Mouse (Mus musculus): ENCODE data around the gene Myh14. TPM values are rescaled to one million over a fixed set of nuclear protein-coding genes. Genes with fewer than 3 reads are reported as not detected.

Myh14 gene
- polyA plus RNA-seq, 1 experiment from 2014 or later: 11.8 TPM

GRCm38 (mm10) chr7:44572213-44572701 lies 98.4 kb downstream of the Myh14 start, which contains the start of gene Napsa:
Gene Napsa (plus strand): TSS chr7:44572380.
- 30% methylated on average over 7 of the region's 7 CpGs for WGBS
- no peak for ATAC-seq (ENCODE audit: insufficient number of reproducible peaks, insufficient read depth, low FRiP score, low TSS enrichment, low read depth)
- no peaks in the 10 kb centered on the region for H3K36me3 ChIP-seq
- H3K9me3 ChIP-seq: no peaks in the 10 kb centered on the region
- H3K4me3 ChIP-seq: no peak within 1 kb of the TSS
- no peak within 1 kb of the TSS for H3K27ac ChIP-seq
- H3K4me1 ChIP-seq: no peaks in the 10 kb centered on the region
- no peak within 1 kb of the TSS for H3K9ac ChIP-seq
- no peak within 1 kb of the TSS for H3K4me2 ChIP-seq
- no peaks in the 10 kb centered on the region for H3K27me3 ChIP-seq

GRCm38 (mm10) chr7:44571811-44572210 lies 98.8 kb downstream of the Myh14 start:
- Histone ChIP-seq H3K4me3 (no peak overlapping the region), H3K4me2 (no peak overlapping the region), H3K27me3 (no peaks in the 10 kb centered on the region), H3K4me1 (no peaks in the 10 kb centered on the region), H3K9me3 (no peaks in the 10 kb centered on the region), H3K27ac (no peak overlapping the region), H3K9ac (no peak overlapping the region), H3K36me3 (no peaks in the 10 kb centered on the region)
- WGBS: 32% methylated on average over 4 of the region's 4 CpGs
- ATAC-seq (ENCODE audit: insufficient number of reproducible peaks, insufficient read depth, low FRiP score, low TSS enrichment, low read depth): no peak

GRCm38 (mm10) chr7:44570989-44571388 lies 99.7 kb downstream of the Myh14 start:
- no peaks in the 10 kb centered on the region for H3K36me3 ChIP-seq
- no peak overlapping the region for H3K27ac ChIP-seq
- H3K9me3 ChIP-seq: no peaks in the 10 kb centered on the region
- H3K9ac ChIP-seq: no peak overlapping the region
- H3K27me3 ChIP-seq: no peaks in the 10 kb centered on the region
- WGBS: 77% methylated on average over 6 of the region's 6 CpGs
- H3K4me2 ChIP-seq: no peak overlapping the region
- H3K4me3 ChIP-seq: no peak overlapping the region
- no peak for ATAC-seq (ENCODE audit: insufficient number of reproducible peaks, insufficient read depth, low FRiP score, low TSS enrichment, low read depth)
- no peaks in the 10 kb centered on the region for H3K4me1 ChIP-seq

- H3K9me3 ChIP-seq: no peaks in the 10 kb centered on the region
- no peak overlapping the region for H3K4me2 ChIP-seq
- ATAC-seq (ENCODE audit: insufficient number of reproducible peaks, insufficient read depth, low FRiP score, low TSS enrichment, low read depth): no peak
- H3K36me3 ChIP-seq: no peaks in the 10 kb centered on the region
- no peaks in the 10 kb centered on the region for H3K27me3 ChIP-seq
- H3K4me3 ChIP-seq: no peak overlapping the region
- H3K9ac ChIP-seq: no peak overlapping the region
- WGBS: 69% methylated on average over 9 of the region's 9 CpGs
- H3K27ac ChIP-seq: no peak overlapping the region
- H3K4me1 ChIP-seq: no peaks in the 10 kb centered on the region
Observed at GRCm38 (mm10) chr7:44568803-44569202, 101.8 kb downstream of the Myh14 start.

GRCm38 (mm10) chr7:44565414-44565813 lies 105.2 kb downstream of the Myh14 start:
- no peak overlapping the region for H3K27ac ChIP-seq
- H3K9ac ChIP-seq: no peak overlapping the region
- H3K4me1 ChIP-seq: no peaks in the 10 kb centered on the region
- ATAC-seq (ENCODE audit: insufficient number of reproducible peaks, insufficient read depth, low FRiP score, low TSS enrichment, low read depth): no peak
- H3K4me2 ChIP-seq: no peak overlapping the region
- no peak overlapping the region for H3K4me3 ChIP-seq
- no peaks in the 10 kb centered on the region for H3K27me3 ChIP-seq
- 72% methylated on average over 6 of the region's 6 CpGs for WGBS
- no peaks in the 10 kb centered on the region for H3K9me3 ChIP-seq
- no peaks in the 10 kb centered on the region for H3K36me3 ChIP-seq

- ATAC-seq (ENCODE audit: insufficient number of reproducible peaks, insufficient read depth, low FRiP score, low TSS enrichment, low read depth): no peak
- no peak overlapping the region for H3K27ac ChIP-seq
- no peaks in the 10 kb centered on the region for H3K9me3 ChIP-seq
- H3K36me3 ChIP-seq: no peaks in the 10 kb centered on the region
- no peak overlapping the region for H3K9ac ChIP-seq
- 78% methylated on average over 10 of the region's 10 CpGs for WGBS
- H3K4me1 ChIP-seq: no peaks in the 10 kb centered on the region
- no peak overlapping the region for H3K4me3 ChIP-seq
- no peaks in the 10 kb centered on the region for H3K27me3 ChIP-seq
- H3K4me2 ChIP-seq: no peak overlapping the region
Observed at GRCm38 (mm10) chr7:44564486-44564885, 106.2 kb downstream of the Myh14 start.

GRCm38 (mm10) chr7:44563284-44563683 lies 107.4 kb downstream of the Myh14 start:
- H3K9me3 ChIP-seq: no peaks in the 10 kb centered on the region
- no peak overlapping the region for H3K4me2 ChIP-seq
- no peak overlapping the region for H3K9ac ChIP-seq
- no peaks in the 10 kb centered on the region for H3K27me3 ChIP-seq
- ATAC-seq (ENCODE audit: insufficient number of reproducible peaks, insufficient read depth, low FRiP score, low TSS enrichment, low read depth): no peak
- 47% methylated on average over 8 of the region's 8 CpGs for WGBS
- H3K36me3 ChIP-seq: no peaks in the 10 kb centered on the region
- H3K4me1 ChIP-seq: no peaks in the 10 kb centered on the region
- H3K4me3 ChIP-seq: no peak overlapping the region
- no peak overlapping the region for H3K27ac ChIP-seq

GRCm38 (mm10) chr7:44560435-44561400 lies 109.9 kb downstream of the Myh14 start:
- Histone ChIP-seq H3K4me2 (no peak overlapping the region), H3K27ac (no peak overlapping the region), H3K9me3 (no peaks in the 10 kb centered on the region), H3K27me3 (no peaks in the 10 kb centered on the region), H3K9ac (no peak overlapping the region), H3K4me1 (no peaks in the 10 kb centered on the region), H3K4me3 (no peak overlapping the region), H3K36me3 (no peaks in the 10 kb centered on the region)
- no peak for ATAC-seq (ENCODE audit: insufficient number of reproducible peaks, insufficient read depth, low FRiP score, low TSS enrichment, low read depth)
- WGBS: 54% methylated on average over 18 of the region's 18 CpGs

- H3K4me3 ChIP-seq: no peak overlapping the region
Observed at GRCm38 (mm10) chr7:44557629-44558028, 113.0 kb downstream of the Myh14 start.

More at GRCm38 (mm10) chr7:44557629-44558028, 113.0 kb downstream of the Myh14 start:
- H3K9me3 ChIP-seq: no peaks in the 10 kb centered on the region
- WGBS: 64% methylated on average over 2 of the region's 2 CpGs
- no peak overlapping the region for H3K27ac ChIP-seq
- ATAC-seq (ENCODE audit: insufficient number of reproducible peaks, insufficient read depth, low FRiP score, low TSS enrichment, low read depth): no peak
- no peak overlapping the region for H3K9ac ChIP-seq
- H3K36me3 ChIP-seq: no peaks in the 10 kb centered on the region
- no peak overlapping the region for H3K4me2 ChIP-seq
- peaks cover 7% of the 10 kb centered on the region for H3K4me1 ChIP-seq
- H3K27me3 ChIP-seq: no peaks in the 10 kb centered on the region

Other genes with a start within 250 kb of the Myh14 start
- gene Lrrc4b, start 241.8 kb downstream of the Myh14 start, polyA plus RNA-seq (2015; fragmentation: Nextera tagmentation; extraction: Ambion mirVana): 1.5 and 1.6 TPM in 2 replicates
- gene Aspdh, start 205.5 kb downstream of the Myh14 start, polyA plus RNA-seq (2015; fragmentation: Nextera tagmentation; extraction: Ambion mirVana): 0.69 and 2.2 TPM in 2 replicates
- 93.6 and 106 TPM in 2 replicates for gene Josd2, start 202.9 kb downstream of the Myh14 start, polyA plus RNA-seq (2015; fragmentation: Nextera tagmentation; extraction: Ambion mirVana)
- 126 and 129 TPM in 2 replicates for gene Emc10, start 174.3 kb downstream of the Myh14 start, polyA plus RNA-seq (2015; fragmentation: Nextera tagmentation; extraction: Ambion mirVana)
- 19.9 and 22.4 TPM in 2 replicates for gene Fam71e1, start 174.3 kb downstream of the Myh14 start, polyA plus RNA-seq (2015; fragmentation: Nextera tagmentation; extraction: Ambion mirVana)
- 0.13 and 0.14 TPM in 2 replicates for gene Mybpc2, start 146.2 kb downstream of the Myh14 start, polyA plus RNA-seq (2015; fragmentation: Nextera tagmentation; extraction: Ambion mirVana)
- 0.60 and 0.94 TPM in 2 replicates for gene Spib, start 138.8 kb downstream of the Myh14 start, polyA plus RNA-seq (2015; fragmentation: Nextera tagmentation; extraction: Ambion mirVana)
- 94.4 and 104 TPM in 2 replicates for gene Pold1, start 122.0 kb downstream of the Myh14 start, polyA plus RNA-seq (2015; fragmentation: Nextera tagmentation; extraction: Ambion mirVana)
- 72.3 and 80.1 TPM in 2 replicates for gene Nr1h2, start 116.9 kb downstream of the Myh14 start, polyA plus RNA-seq (2015; fragmentation: Nextera tagmentation; extraction: Ambion mirVana)
- gene Napsa, start 98.5 kb downstream of the Myh14 start, polyA plus RNA-seq (2015; fragmentation: Nextera tagmentation; extraction: Ambion mirVana): 1.1 and 1.8 TPM in 2 replicates
- gene Kcnc3, start 80.2 kb downstream of the Myh14 start, polyA plus RNA-seq (2015; fragmentation: Nextera tagmentation; extraction: Ambion mirVana): 0.72 and 1.8 TPM in 2 replicates
- not detected in 2 replicates for gene Izumo2, start 37.9 kb upstream of the Myh14 start, polyA plus RNA-seq (2015; fragmentation: Nextera tagmentation; extraction: Ambion mirVana)
- gene Vrk3, start 77.6 kb upstream of the Myh14 start, polyA plus RNA-seq (2015; fragmentation: Nextera tagmentation; extraction: Ambion mirVana): 32.2 and 35.9 TPM in 2 replicates
- 2.0 and 2.3 TPM in 2 replicates for gene Zfp473, start 80.2 kb upstream of the Myh14 start, polyA plus RNA-seq (2015; fragmentation: Nextera tagmentation; extraction: Ambion mirVana)
- 93.5 and 100 TPM in 2 replicates for gene Nup62, start 145.2 kb upstream of the Myh14 start, polyA plus RNA-seq (2015; fragmentation: Nextera tagmentation; extraction: Ambion mirVana)
- gene Il4i1, start 145.5 kb upstream of the Myh14 start, polyA plus RNA-seq (2015; fragmentation: Nextera tagmentation; extraction: Ambion mirVana): 1.7 and 2.2 TPM in 2 replicates
- 6.4 and 6.5 TPM in 2 replicates for gene Atf5, start 145.8 kb upstream of the Myh14 start, polyA plus RNA-seq (2015; fragmentation: Nextera tagmentation; extraction: Ambion mirVana)
- gene Akt1s1, start 178.1 kb upstream of the Myh14 start, polyA plus RNA-seq (2015; fragmentation: Nextera tagmentation; extraction: Ambion mirVana): 104 and 110 TPM in 2 replicates
- 83.1 and 91.0 TPM in 2 replicates for gene Tbc1d17, start 178.2 kb upstream of the Myh14 start, polyA plus RNA-seq (2015; fragmentation: Nextera tagmentation; extraction: Ambion mirVana)
- 30.0 and 30.7 TPM in 2 replicates for gene Pnkp, start 186.3 kb upstream of the Myh14 start, polyA plus RNA-seq (2015; fragmentation: Nextera tagmentation; extraction: Ambion mirVana)
- gene Ptov1, start 198.9 kb upstream of the Myh14 start, polyA plus RNA-seq (2015; fragmentation: Nextera tagmentation; extraction: Ambion mirVana): 469 and 526 TPM in 2 replicates
- gene Med25, start 221.9 kb upstream of the Myh14 start, polyA plus RNA-seq (2015; fragmentation: Nextera tagmentation; extraction: Ambion mirVana): 107 and 111 TPM in 2 replicates
- gene Fuz, start 225.2 kb upstream of the Myh14 start, polyA plus RNA-seq (2015; fragmentation: Nextera tagmentation; extraction: Ambion mirVana): 26.1 and 29.7 TPM in 2 replicates

Data from embryonic facial prominence, embryonic 13.5 days (tissue).